Comparison of ENCODE assay signal across 24 mouse cellular contexts in genomic region chr6:4716171-4716570, GRCm38 (mm10). TPM values are rescaled to one million over a fixed set of nuclear protein-coding genes. Genes with fewer than 3 reads are reported as not detected.
DNase-seq lines count a peak whose midpoint lies in the region; ATAC-seq and TF ChIP-seq lines count a peak whose summit lies in the region.
"Had no signal": no experiment of that assay in that cellular context is flagged by ENCODE, and none has a peak within 500 bp of the region (broad histone marks: within the 10 kb centered on the region; RNA-seq: fewer than 3 reads in every experiment).

No protein-coding gene starts in this region.

- intact Hi-C loops in heart, adult 2 months (cut with DNase I): no loop called here

- H3K36me3 ChIP-seq in embryonic facial prominence, embryonic 11.5 days (replicated peaks; ENCODE audit: control insufficient read depth, insufficient read depth, low read depth, low read length): no peaks in the 10 kb centered on the region
- H3K36me3 ChIP-seq in embryonic facial prominence, embryonic 10.5 days (replicated peaks): peaks cover 7% of the 10 kb centered on the region; the same call in 1 of the 2 replicates
- peaks cover 8% of the 10 kb centered on the region; the same call in 1 of the 2 replicates for H3K36me3 ChIP-seq in heart, embryonic 12.5 days
- H3K36me3 ChIP-seq in heart, adult 2 months (ENCODE audit: control insufficient read depth, insufficient read depth, low read length): no peaks in the 10 kb centered on the region
- H3K36me3 ChIP-seq in hindbrain, embryonic 16.5 days (ENCODE audit: control insufficient read depth, insufficient read depth, low read length): no peaks in the 10 kb centered on the region
- H3K36me3 ChIP-seq in hindbrain, embryonic 11.5 days (ENCODE audit: control insufficient read depth, insufficient read depth, low read length): no peaks in the 10 kb centered on the region
- no peaks in the 10 kb centered on the region for H3K36me3 ChIP-seq in midbrain, embryonic 16.5 days (ENCODE audit: control insufficient read depth, insufficient read depth, low read length)
- no peaks in the 10 kb centered on the region for H3K36me3 ChIP-seq in midbrain, embryonic 14.5 days (ENCODE audit: control insufficient read depth, insufficient read depth, low read length)
- H3K36me3 ChIP-seq: embryonic facial prominence, embryonic 15.5 days had no signal

- TF ChIP-seq EP300 in heart, adult 2 months (IDR thresholded peaks at IDR 0.05; ENCODE audit: insufficient read depth, low read depth, low read length): no peak

- H3K4me3 ChIP-seq in embryonic facial prominence, embryonic 11.5 days (ENCODE audit: low read depth, low read length): no peak overlapping the region
- H3K4me3 ChIP-seq in embryonic facial prominence, embryonic 10.5 days: no peak overlapping the region
- no peak overlapping the region for H3K4me3 ChIP-seq in heart, embryonic 12.5 days
- no peak overlapping the region for H3K4me3 ChIP-seq in heart, adult 2 months
- no peak overlapping the region for H3K4me3 ChIP-seq in hindbrain, embryonic 16.5 days (ENCODE audit: low read length)
- no peak overlapping the region for H3K4me3 ChIP-seq in hindbrain, embryonic 11.5 days (ENCODE audit: low read depth, low read length)
- H3K4me3 ChIP-seq in midbrain, embryonic 16.5 days (ENCODE audit: low read depth, low read length): no peak overlapping the region
- H3K4me3 ChIP-seq in midbrain, embryonic 14.5 days (replicated peaks; ENCODE audit: low read depth, low read length): no peak overlapping the region
- H3K4me3 ChIP-seq: embryonic facial prominence, embryonic 12.5 days; embryonic facial prominence, embryonic 15.5 days; forebrain, embryonic 12.5 days; heart, embryonic 10.5 days had no signal

- no peaks in the 10 kb centered on the region for H3K27me3 ChIP-seq in embryonic facial prominence, embryonic 11.5 days (ENCODE audit: control insufficient read depth, insufficient read depth, low read length)
- no peaks in the 10 kb centered on the region for H3K27me3 ChIP-seq in embryonic facial prominence, embryonic 10.5 days (replicated peaks; ENCODE audit: low read depth, poor library complexity, severe bottlenecking)
- H3K27me3 ChIP-seq in heart, embryonic 12.5 days (replicated peaks): no peaks in the 10 kb centered on the region
- H3K27me3 ChIP-seq in heart, adult 2 months (ENCODE audit: control insufficient read depth, insufficient read depth, low read length): no peaks in the 10 kb centered on the region
- H3K27me3 ChIP-seq in hindbrain, embryonic 16.5 days (replicated peaks; ENCODE audit: control insufficient read depth, insufficient read depth, low read length): no peaks in the 10 kb centered on the region
- H3K27me3 ChIP-seq in hindbrain, embryonic 11.5 days (ENCODE audit: control insufficient read depth, insufficient read depth, low read length): no peaks in the 10 kb centered on the region
- no peaks in the 10 kb centered on the region for H3K27me3 ChIP-seq in midbrain, embryonic 16.5 days (ENCODE audit: control insufficient read depth, insufficient read depth, low read depth, low read length)
- no peaks in the 10 kb centered on the region for H3K27me3 ChIP-seq in midbrain, embryonic 14.5 days (ENCODE audit: control insufficient read depth, insufficient read depth, low read length)
- H3K27me3 ChIP-seq: embryonic facial prominence, embryonic 12.5 days; embryonic facial prominence, embryonic 15.5 days; forebrain, embryonic 12.5 days had no signal

- no peaks in the 10 kb centered on the region for H3K4me1 ChIP-seq in embryonic facial prominence, embryonic 11.5 days (ENCODE audit: control insufficient read depth, insufficient read depth, low read length)
- no peaks in the 10 kb centered on the region for H3K4me1 ChIP-seq in embryonic facial prominence, embryonic 10.5 days
- H3K4me1 ChIP-seq in heart, embryonic 12.5 days (replicated peaks): no peaks in the 10 kb centered on the region
- H3K4me1 ChIP-seq in heart, adult 2 months (ENCODE audit: control insufficient read depth, insufficient read depth, low read length): no peaks in the 10 kb centered on the region
- no peaks in the 10 kb centered on the region for H3K4me1 ChIP-seq in hindbrain, embryonic 16.5 days (ENCODE audit: control insufficient read depth, insufficient read depth, low read depth, low read length)
- no peaks in the 10 kb centered on the region for H3K4me1 ChIP-seq in hindbrain, embryonic 11.5 days (replicated peaks; ENCODE audit: control insufficient read depth, insufficient read depth, low read length)
- H3K4me1 ChIP-seq in midbrain, embryonic 16.5 days (ENCODE audit: control insufficient read depth, insufficient read depth, low read length): no peaks in the 10 kb centered on the region; the same call in 1 of the 2 replicates
- H3K4me1 ChIP-seq in midbrain, embryonic 14.5 days (ENCODE audit: control insufficient read depth, insufficient read depth, low read length): no peaks in the 10 kb centered on the region
- H3K4me1 ChIP-seq: embryonic facial prominence, embryonic 12.5 days; embryonic facial prominence, embryonic 15.5 days; forebrain, embryonic 12.5 days; heart, embryonic 10.5 days had no signal

- no peak for TF ChIP-seq CTCF in heart, adult 2 months (IDR thresholded peaks at IDR 0.05)

- ATAC-seq in embryonic facial prominence, embryonic 11.5 days (replicated peaks; ENCODE audit: insufficient number of reproducible peaks, low FRiP score, low TSS enrichment, low read depth): peak; percentile 52; the same call in 1 of the 2 replicates
- 0 out of 2 replicates have a peak, but pooled peaks have one; percentile 59 for ATAC-seq in heart, embryonic 12.5 days (ENCODE audit: insufficient number of reproducible peaks, low FRiP score)
- peak; percentile 50; the same call in 1 of the 2 replicates for ATAC-seq in hindbrain, embryonic 16.5 days
- ATAC-seq in hindbrain, embryonic 11.5 days (ENCODE audit: low FRiP score): no peak
- peak; percentile 21; the same call in 1 of the 2 replicates for ATAC-seq in midbrain, embryonic 16.5 days
- no peak for ATAC-seq in midbrain, embryonic 14.5 days (ENCODE audit: low FRiP score, low TSS enrichment)
- ATAC-seq: activated CD4-positive, CD25-positive, alpha-beta regulatory T cell, adult 4 months; forebrain, embryonic 16.5 days; intestine, postnatal 0 days had no signal

- H3K9ac ChIP-seq in embryonic facial prominence, embryonic 11.5 days (replicated peaks; ENCODE audit: low read length): no peak overlapping the region
- H3K9ac ChIP-seq in heart, embryonic 12.5 days: no peak overlapping the region
- H3K9ac ChIP-seq in heart, adult 2 months (ENCODE audit: low read depth, low read length): no peak overlapping the region
- no peak overlapping the region for H3K9ac ChIP-seq in hindbrain, embryonic 16.5 days (ENCODE audit: low read depth, low read length)
- no peak overlapping the region for H3K9ac ChIP-seq in hindbrain, embryonic 11.5 days (ENCODE audit: low read depth, low read length)
- no peak overlapping the region for H3K9ac ChIP-seq in midbrain, embryonic 16.5 days (ENCODE audit: low read depth, low read length)
- no peak overlapping the region for H3K9ac ChIP-seq in midbrain, embryonic 14.5 days (replicated peaks; ENCODE audit: low read length)
- H3K9ac ChIP-seq: embryonic facial prominence, embryonic 12.5 days; embryonic facial prominence, embryonic 15.5 days; forebrain, embryonic 12.5 days had no signal

- no peak for DNase-seq in embryonic facial prominence, embryonic 11.5 days (ENCODE audit: low spot score)
- DNase-seq in embryonic facial prominence, embryonic 10.5 days (ENCODE audit: low spot score): no peak
- DNase-seq in heart, adult 2 months: no peak
- DNase-seq in hindbrain, embryonic 11.5 days (ENCODE audit: low spot score): no peak
- DNase-seq in midbrain, embryonic 14.5 days: no peak
- DNase-seq: adrenal gland, adult 8-10 months; adrenal gland, postnatal 25 days; cerebellum, adult 11-12 months; cerebellum, adult 8-10 months; cerebellum, postnatal 10 days; cerebellum, postnatal 36 days; embryo, embryonic 11 days; gastrocnemius, postnatal 10 days; gastrocnemius, postnatal 36 days had no signal

- H3K27ac ChIP-seq in embryonic facial prominence, embryonic 11.5 days (replicated peaks; ENCODE audit: low read depth, low read length): no peak overlapping the region
- H3K27ac ChIP-seq in embryonic facial prominence, embryonic 10.5 days (replicated peaks): no peak overlapping the region
- no peak overlapping the region for H3K27ac ChIP-seq in heart, embryonic 12.5 days (ENCODE audit: poor library complexity, severe bottlenecking)
- no peak overlapping the region for H3K27ac ChIP-seq in heart, adult 2 months
- no peak overlapping the region for H3K27ac ChIP-seq in hindbrain, embryonic 16.5 days (ENCODE audit: low read depth, low read length)
- no peak overlapping the region for H3K27ac ChIP-seq in hindbrain, embryonic 11.5 days (ENCODE audit: low read depth, low read length)
- H3K27ac ChIP-seq in midbrain, embryonic 16.5 days (ENCODE audit: low read length): no peak overlapping the region
- no peak overlapping the region for H3K27ac ChIP-seq in midbrain, embryonic 14.5 days (replicated peaks; ENCODE audit: low read depth, low read length)
- H3K27ac ChIP-seq: embryonic facial prominence, embryonic 12.5 days; embryonic facial prominence, embryonic 15.5 days; forebrain, embryonic 12.5 days; heart, embryonic 10.5 days had no signal

- H3K4me2 ChIP-seq in embryonic facial prominence, embryonic 11.5 days (ENCODE audit: low read depth, low read length): no peak overlapping the region
- H3K4me2 ChIP-seq in heart, embryonic 12.5 days: no peak overlapping the region
- H3K4me2 ChIP-seq in hindbrain, embryonic 16.5 days (ENCODE audit: low read length): no peak overlapping the region
- H3K4me2 ChIP-seq in hindbrain, embryonic 11.5 days (replicated peaks; ENCODE audit: low read depth, low read length): no peak overlapping the region
- no peak overlapping the region for H3K4me2 ChIP-seq in midbrain, embryonic 16.5 days (ENCODE audit: low read length)
- H3K4me2 ChIP-seq in midbrain, embryonic 14.5 days (ENCODE audit: low read length): no peak overlapping the region
- H3K4me2 ChIP-seq: embryonic facial prominence, embryonic 12.5 days; embryonic facial prominence, embryonic 15.5 days; forebrain, embryonic 12.5 days had no signal

- H3K79me2 ChIP-seq in heart, adult 2 months (replicated peaks; ENCODE audit: control insufficient read depth, insufficient read depth, low read length): no peaks in the 10 kb centered on the region

- H3K9me3 ChIP-seq in embryonic facial prominence, embryonic 11.5 days (replicated peaks; ENCODE audit: control insufficient read depth, low read length): no peaks in the 10 kb centered on the region
- no peaks in the 10 kb centered on the region for H3K9me3 ChIP-seq in embryonic facial prominence, embryonic 10.5 days
- no peaks in the 10 kb centered on the region for H3K9me3 ChIP-seq in heart, embryonic 12.5 days (replicated peaks)
- H3K9me3 ChIP-seq in hindbrain, embryonic 16.5 days (ENCODE audit: control insufficient read depth, low read length): no peaks in the 10 kb centered on the region
- no peaks in the 10 kb centered on the region for H3K9me3 ChIP-seq in hindbrain, embryonic 11.5 days (ENCODE audit: control insufficient read depth, low read length)
- H3K9me3 ChIP-seq in midbrain, embryonic 16.5 days (replicated peaks; ENCODE audit: control insufficient read depth, low read length, poor library complexity, severe bottlenecking): no peaks in the 10 kb centered on the region
- H3K9me3 ChIP-seq in midbrain, embryonic 14.5 days (ENCODE audit: control insufficient read depth, low read length): no peaks in the 10 kb centered on the region
- H3K9me3 ChIP-seq: embryonic facial prominence, embryonic 12.5 days; embryonic facial prominence, embryonic 15.5 days; forebrain, embryonic 12.5 days; heart, embryonic 10.5 days had no signal

- WGBS in embryonic facial prominence, embryonic 11.5 days: 96% methylated on average over 2 of the region's 2 CpGs
- WGBS in embryonic facial prominence, embryonic 10.5 days: 94% methylated on average over 2 of the region's 2 CpGs
- 89% methylated on average over 2 of the region's 2 CpGs for WGBS in heart, embryonic 12.5 days
- WGBS in heart, adult 2 months: 100% methylated on average over 2 of the region's 2 CpGs
- 94% methylated on average over 2 of the region's 2 CpGs for WGBS in hindbrain, embryonic 16.5 days
- 95% methylated on average over 2 of the region's 2 CpGs for WGBS in hindbrain, embryonic 11.5 days
- WGBS in midbrain, embryonic 16.5 days: 100% methylated on average over 2 of the region's 2 CpGs
- 96% methylated on average over 2 of the region's 2 CpGs for WGBS in midbrain, embryonic 14.5 days

- no peak for TF ChIP-seq POLR2A in heart, adult 2 months (IDR thresholded peaks at IDR 0.05; ENCODE audit: insufficient read depth, low read depth, low read length)

RNA-seq across cellular contexts. Expression of gene Sgce, which starts 30.8 kb away (rescaled TPM):
- 51.1 and 58.8 TPM in 2 replicates for polyA plus RNA-seq in embryonic facial prominence, embryonic 11.5 days (2014; fragmentation: Nextera tagmentation; extraction: Ambion mirVana)
- 43.8 and 45.1 TPM in 2 replicates for polyA plus RNA-seq in embryonic facial prominence, embryonic 10.5 days (2016; fragmentation: Nextera tagmentation; extraction: Ambion mirVana)
- polyA plus RNA-seq in heart, embryonic 12.5 days (2016; fragmentation: Nextera tagmentation; extraction: Ambion mirVana): 60.6 and 62.2 TPM in 2 replicates
- total RNA-seq in heart, adult 2 months (2021): 10 to 100 TPM; 19.4 to 19.5 TPM
- polyA plus RNA-seq in heart, adult 2 months (2012; rRNA removed): 12.5 and 19.7 TPM in 2 replicates
- 58.3 and 59.7 TPM in 2 replicates for polyA plus RNA-seq in hindbrain, embryonic 16.5 days (2015; fragmentation: Nextera tagmentation; extraction: Ambion mirVana)
- 67.7 and 74.4 TPM in 2 replicates for polyA plus RNA-seq in hindbrain, embryonic 11.5 days (2014; fragmentation: Nextera tagmentation; extraction: Ambion mirVana)
- polyA plus RNA-seq in midbrain, embryonic 16.5 days (2015; fragmentation: Nextera tagmentation; extraction: Ambion mirVana): 61.4 and 65.8 TPM in 2 replicates
- polyA plus RNA-seq in midbrain, embryonic 14.5 days (2014; fragmentation: Nextera tagmentation; extraction: Ambion mirVana): 47.3 and 51.0 TPM in 2 replicates

RNA-seq across cellular contexts. Expression of gene Peg10, which starts 30.9 kb away (rescaled TPM):
- polyA plus RNA-seq in embryonic facial prominence, embryonic 11.5 days (2014; fragmentation: Nextera tagmentation; extraction: Ambion mirVana): 25.2 and 25.3 TPM in 2 replicates
- 15.7 and 18.1 TPM in 2 replicates for polyA plus RNA-seq in embryonic facial prominence, embryonic 10.5 days (2016; fragmentation: Nextera tagmentation; extraction: Ambion mirVana)
- polyA plus RNA-seq in heart, embryonic 12.5 days (2016; fragmentation: Nextera tagmentation; extraction: Ambion mirVana): 4.1 and 4.2 TPM in 2 replicates
- 1 to 10 TPM; 1.0 to 1.1 TPM for total RNA-seq in heart, adult 2 months (2021)
- polyA plus RNA-seq in heart, adult 2 months (2012; rRNA removed): 0.55 and 0.85 TPM in 2 replicates
- 4.6 and 7.0 TPM in 2 replicates for polyA plus RNA-seq in hindbrain, embryonic 16.5 days (2015; fragmentation: Nextera tagmentation; extraction: Ambion mirVana)
- polyA plus RNA-seq in hindbrain, embryonic 11.5 days (2014; fragmentation: Nextera tagmentation; extraction: Ambion mirVana): 17.6 and 26.9 TPM in 2 replicates
- 6.3 and 7.9 TPM in 2 replicates for polyA plus RNA-seq in midbrain, embryonic 16.5 days (2015; fragmentation: Nextera tagmentation; extraction: Ambion mirVana)
- 9.0 and 13.8 TPM in 2 replicates for polyA plus RNA-seq in midbrain, embryonic 14.5 days (2014; fragmentation: Nextera tagmentation; extraction: Ambion mirVana)

Comparison
In these comparisons a context has a peak if more than half of its experiments do, and no peak if none do; other contexts are left out.
1. ATAC-seq: peak in embryonic facial prominence, embryonic 11.5 days (single experiment), heart, embryonic 12.5 days (single experiment), hindbrain, embryonic 16.5 days (single experiment) and midbrain, embryonic 16.5 days (single experiment); none in hindbrain, embryonic 11.5 days (single experiment) and midbrain, embryonic 14.5 days (single experiment).